Mouse (Mus musculus) intestine, embryonic 14.5 days (tissue): ENCODE measurements at regions not wholly inside any gene's neighbourhood (a gene's known extent, or its start where the extent isn't known, plus 50 kb on each side); places are given as distances from the start of the nearest gene placed in this dataset.
A peak's percentile ranks its signal among the peaks of the same experiment; 100 is the strongest.

Experiments used
- ATAC-seq: fragments of 200-750 bp; cut with Nextera tagmentation; replicated peaks from 2 replicates; pipeline ENCODE4 v1.8.0; 2017; ENCODE audit warnings: low read depth, moderate number of reproducible peaks, moderate TSS enrichment, moderate library complexity; ENCODE audit not compliant: low FRiP score, low TSS enrichment
- DNase-seq: peaks from one replicate; pipeline ENCODE4 v3.0.0-alpha.2; 2018; ENCODE audit warnings: low spot score
- H3K27ac ChIP-seq: fragments of 300-500 bp; sonication (generic); 2 replicates; pipeline ENCODE4 v1.5.1; 2014; ENCODE audit warnings: low read depth, mild to moderate bottlenecking, control low read depth
- H3K27me3 ChIP-seq: fragments of 300-500 bp; sonication (generic); replicated peaks from 2 replicates; pipeline ENCODE4 v1.6.1; 2014; ENCODE audit warnings: low read length, control low read depth; ENCODE audit not compliant: control insufficient read depth, insufficient read depth
- H3K36me3 ChIP-seq: fragments of 300-500 bp; sonication (generic); 2 replicates; pipeline ENCODE4 v1.6.1; 2014; ENCODE audit warnings: low read length, control low read depth; ENCODE audit not compliant: control insufficient read depth, insufficient read depth
- H3K4me1 ChIP-seq: fragments of 300-500 bp; sonication (generic); replicated peaks from 2 replicates; pipeline ENCODE4 v1.6.1; 2014; ENCODE audit warnings: low read length, control low read depth, mixed read lengths; ENCODE audit not compliant: control insufficient read depth, insufficient read depth
- H3K4me2 ChIP-seq: fragments of 300-500 bp; sonication (generic); 2 replicates; pipeline ENCODE4 v1.6.1; 2014; ENCODE audit warnings: low read length
- H3K4me3 ChIP-seq: fragments of 300-500 bp; sonication (generic); 2 replicates; pipeline ENCODE4 v1.5.1; 2014; ENCODE audit warnings: low read depth, low read length, control low read depth, mixed read lengths
- H3K9ac ChIP-seq: fragments of 300-500 bp; sonication (generic); 2 replicates; pipeline ENCODE4 v1.6.1; 2014; ENCODE audit warnings: mild to moderate bottlenecking, low read length
- H3K9me3 ChIP-seq: fragments of 300-500 bp; sonication (generic); 2 replicates; pipeline ENCODE4 v1.6.1; 2016; ENCODE audit warnings: low read length, control low read depth; ENCODE audit not compliant: control insufficient read depth
- WGBS: fragments of 180-500 bp; shearing (Covaris S2); extraction: QIAGEN DNeasy Blood & Tissue Kit; methylation state at CpG from one replicate; pipeline ENCODE4 v1.1.7; 2014; 5-methylcytosine and 5-hydroxymethylcytosine counted together

- Histone ChIP-seq H3K4me3 (no peak overlapping the region), H3K27ac (peak overlapping the region; percentile 22; the same call in 1 of the 2 replicates), H3K4me1 (peaks cover 13% of the 10 kb centered on the region), H3K36me3 (no peaks in the 10 kb centered on the region), H3K9me3 (no peaks in the 10 kb centered on the region), H3K9ac (no peak overlapping the region), H3K27me3 (no peaks in the 10 kb centered on the region), H3K4me2 (no peak overlapping the region)
- DNase-seq (no peak), ATAC-seq (no peak)
- 65% methylated on average over 6 of the region's 6 CpGs for WGBS
Observed at GRCm38 (mm10) chr5:75762374-75762773, 187.7 kb downstream of the Kit start.

GRCm38 (mm10) chr5:75761459-75762310 is 187.0 kb downstream of the Kit start:
- DNase-seq (no peak), ATAC-seq (no peak; the same call in 1 of the 2 replicates)
- Histone ChIP-seq H3K27me3 (no peaks in the 10 kb centered on the region), H3K4me3 (no peak overlapping the region), H3K4me2 (no peak overlapping the region), H3K9me3 (no peaks in the 10 kb centered on the region), H3K36me3 (no peaks in the 10 kb centered on the region), H3K4me1 (peaks cover 13% of the 10 kb centered on the region), H3K9ac (no peak overlapping the region), H3K27ac (no peak overlapping the region)
- 61% methylated on average over 11 of the region's 11 CpGs for WGBS

GRCm38 (mm10) chr5:75756168-75756567 is 181.5 kb downstream of the Kit start:
- no peaks in the 10 kb centered on the region for H3K4me1 ChIP-seq
- no peaks in the 10 kb centered on the region for H3K9me3 ChIP-seq
- no peak overlapping the region for H3K4me2 ChIP-seq
- WGBS: 67% methylated on average over 7 of the region's 7 CpGs
- ATAC-seq (no peak), DNase-seq (peak; percentile 38)
- no peaks in the 10 kb centered on the region for H3K27me3 ChIP-seq
- no peaks in the 10 kb centered on the region for H3K36me3 ChIP-seq
- no peak overlapping the region for H3K4me3 ChIP-seq
- H3K27ac ChIP-seq: no peak overlapping the region
- H3K9ac ChIP-seq: no peak overlapping the region

GRCm38 (mm10) chr5:75754356-75754755 is 179.6 kb downstream of the Kit start:
- H3K9ac ChIP-seq: no peak overlapping the region
- H3K36me3 ChIP-seq: no peaks in the 10 kb centered on the region
- no peaks in the 10 kb centered on the region for H3K27me3 ChIP-seq
- ATAC-seq: no peak
- H3K4me2 ChIP-seq: no peak overlapping the region
- H3K27ac ChIP-seq: no peak overlapping the region; the same call in 1 of the 2 replicates
- no peak for DNase-seq
- WGBS: 54% methylated on average over 7 of the region's 7 CpGs
- H3K9me3 ChIP-seq: no peaks in the 10 kb centered on the region
- H3K4me3 ChIP-seq: no peak overlapping the region
- H3K4me1 ChIP-seq: no peaks in the 10 kb centered on the region

- no peak overlapping the region for H3K4me3 ChIP-seq
- no peak overlapping the region for H3K4me2 ChIP-seq
- no peak overlapping the region for H3K27ac ChIP-seq
- ATAC-seq (no peak), DNase-seq (no peak)
- no peak overlapping the region for H3K9ac ChIP-seq
- no peaks in the 10 kb centered on the region for H3K36me3 ChIP-seq
- WGBS: 73% methylated on average over 9 of the region's 9 CpGs
- no peaks in the 10 kb centered on the region for H3K9me3 ChIP-seq
- no peaks in the 10 kb centered on the region for H3K27me3 ChIP-seq
- 0 out of 2 replicates have a peak, but pooled peaks cover 13% of the 10 kb centered on the region for H3K4me1 ChIP-seq
Observed at GRCm38 (mm10) chr5:75745311-75745710, 170.6 kb downstream of the Kit start.

GRCm38 (mm10) chr5:75744475-75745045 is 169.8 kb downstream of the Kit start:
- H3K9ac ChIP-seq: no peak overlapping the region
- ATAC-seq (no peak), DNase-seq (no peak)
- H3K4me1 ChIP-seq: 0 out of 2 replicates have a peak, but pooled peaks cover 13% of the 10 kb centered on the region
- H3K27ac ChIP-seq: no peak overlapping the region
- H3K27me3 ChIP-seq: no peaks in the 10 kb centered on the region
- H3K36me3 ChIP-seq: no peaks in the 10 kb centered on the region
- no peak overlapping the region for H3K4me3 ChIP-seq
- WGBS: 23% methylated on average over 6 of the region's 6 CpGs
- H3K4me2 ChIP-seq: no peak overlapping the region
- H3K9me3 ChIP-seq: no peaks in the 10 kb centered on the region

GRCm38 (mm10) chr5:75739336-75739735 is 164.6 kb downstream of the Kit start:
- Histone ChIP-seq H3K36me3 (no peaks in the 10 kb centered on the region), H3K27me3 (no peaks in the 10 kb centered on the region), H3K27ac (no peak overlapping the region), H3K4me2 (no peak overlapping the region), H3K4me3 (no peak overlapping the region), H3K4me1 (no peaks in the 10 kb centered on the region), H3K9ac (no peak overlapping the region), H3K9me3 (peaks cover 3% of the 10 kb centered on the region; the same call in 1 of the 2 replicates)
- no peak for DNase-seq
- no peak for ATAC-seq
- 83% methylated on average over 8 of the region's 8 CpGs for WGBS

GRCm38 (mm10) chr5:75738445-75738844 is 163.7 kb downstream of the Kit start:
- ATAC-seq: no peak
- DNase-seq: no peak
- no peaks in the 10 kb centered on the region for H3K27me3 ChIP-seq
- H3K4me1 ChIP-seq: no peaks in the 10 kb centered on the region
- no peak overlapping the region for H3K9ac ChIP-seq
- H3K4me2 ChIP-seq: no peak overlapping the region
- no peaks in the 10 kb centered on the region for H3K36me3 ChIP-seq
- peaks cover 3% of the 10 kb centered on the region; the same call in 1 of the 2 replicates for H3K9me3 ChIP-seq
- 86% methylated on average over 2 of the region's 2 CpGs for WGBS
- H3K4me3 ChIP-seq: no peak overlapping the region
- H3K27ac ChIP-seq: no peak overlapping the region
